Mouse (Mus musculus) testis, adult 2 months (tissue): ENCODE measurements at regions not wholly inside any gene's neighbourhood (a gene's known extent, or its start where the extent isn't known, plus 50 kb on each side); places are given as distances from the start of the nearest gene placed in this dataset.

Experiments used
- H3K27ac ChIP-seq: fragments of 200-500 bp; 2 replicates; pipeline ENCODE4 v1.5.1; 2012; ENCODE audit warnings: low read depth, low read length; ENCODE audit not compliant: control insufficient read depth, insufficient read depth
- H3K27me3 ChIP-seq: fragments of 200-500 bp; 2 replicates; pipeline ENCODE4 v1.6.1; 2012; ENCODE audit warnings: mild to moderate bottlenecking, low read length, moderate library complexity; ENCODE audit not compliant: control insufficient read depth, insufficient read depth
- H3K36me3 ChIP-seq: fragments of 200-500 bp; 2 replicates; pipeline ENCODE4 v1.6.1; 2012; ENCODE audit warnings: mild to moderate bottlenecking, low read length; ENCODE audit not compliant: control insufficient read depth, insufficient read depth
- H3K4me1 ChIP-seq: fragments of 200-500 bp; 2 replicates; pipeline ENCODE4 v1.6.1; 2012; ENCODE audit warnings: low read length; ENCODE audit not compliant: control insufficient read depth, insufficient read depth
- H3K4me3 ChIP-seq: fragments of 200-500 bp; 2 replicates; pipeline ENCODE4 v1.5.1; 2012; ENCODE audit warnings: low read depth, mild to moderate bottlenecking, low read length, moderate library complexity, mixed read lengths; ENCODE audit not compliant: control insufficient read depth
- CTCF ChIP-seq: fragments of 200-500 bp; IDR thresholded peaks from 2 replicates; pipeline ENCODE4 v1.5.1; 2012; ENCODE audit warnings: low read depth, mild to moderate bottlenecking, inconsistent platforms, low read length, moderate library complexity; ENCODE audit not compliant: control insufficient read depth, insufficient read depth, insufficient replicate concordance
- POLR2A ChIP-seq: fragments of 200-500 bp; IDR thresholded peaks from 2 replicates; pipeline ENCODE4 v1.6.1; 2012; ENCODE audit warnings: low read depth, mild to moderate bottlenecking, inconsistent platforms, low read length, moderate library complexity; ENCODE audit not compliant: control insufficient read depth

DNA sequence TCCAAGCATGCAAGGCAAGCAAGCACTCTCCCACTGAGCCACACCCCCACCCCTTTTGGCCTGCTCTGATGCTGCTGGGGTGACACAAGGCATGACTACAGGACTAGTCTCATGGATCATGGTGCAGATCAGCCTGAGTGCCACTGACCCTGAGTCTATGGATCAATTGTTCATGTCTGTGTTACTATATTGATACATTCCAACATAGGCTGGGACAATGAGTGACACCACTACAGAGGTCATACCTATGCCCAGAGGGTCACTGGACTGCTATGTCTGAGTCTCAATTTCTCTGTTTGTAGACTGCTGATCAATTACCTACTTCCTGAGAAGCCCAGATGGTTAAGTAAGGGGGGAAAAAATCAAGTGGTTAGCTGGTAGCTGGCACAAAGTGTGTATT, 116.5 kb upstream of the Prok2 start:
- no peaks in the 10 kb centered on the region for H3K27me3 ChIP-seq
- H3K4me1 ChIP-seq = no peaks in the 10 kb centered on the region
- TF ChIP-seq CTCF (no peak), POLR2A (no peak)

DNA sequence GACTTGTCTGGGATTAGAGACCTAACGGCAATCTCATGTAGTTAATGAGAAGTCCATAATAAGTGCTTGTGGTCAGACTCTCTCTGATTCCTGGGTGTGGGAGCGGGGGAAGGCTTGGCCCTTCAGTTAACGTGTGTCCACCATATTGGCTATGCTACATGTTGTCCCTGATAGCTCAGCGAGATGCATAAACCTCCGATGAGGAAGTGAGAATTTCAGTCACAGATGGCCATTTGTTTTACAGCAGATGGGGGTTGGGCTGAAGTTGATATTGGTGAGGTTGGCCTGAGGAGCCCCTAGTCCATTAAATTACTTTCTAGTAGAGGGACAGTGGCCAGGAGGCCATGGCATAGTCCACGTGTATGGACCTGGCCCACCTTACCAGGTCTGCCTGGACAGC, 114.6 kb upstream of the Prok2 start:
- Histone ChIP-seq H3K36me3 (no peaks in the 10 kb centered on the region), H3K4me3 (no peak overlapping the region), H3K27ac (no peak overlapping the region), H3K27me3 (no peaks in the 10 kb centered on the region), H3K4me1 (no peaks in the 10 kb centered on the region)
- no peak for TF ChIP-seq POLR2A
- TF ChIP-seq CTCF = no peak

More for the DNA sequence above, 116.5 kb upstream of the Prok2 start:
- Histone ChIP-seq H3K4me3 (no peak overlapping the region), H3K27ac (no peak overlapping the region), H3K36me3 (no peaks in the 10 kb centered on the region)

DNA sequence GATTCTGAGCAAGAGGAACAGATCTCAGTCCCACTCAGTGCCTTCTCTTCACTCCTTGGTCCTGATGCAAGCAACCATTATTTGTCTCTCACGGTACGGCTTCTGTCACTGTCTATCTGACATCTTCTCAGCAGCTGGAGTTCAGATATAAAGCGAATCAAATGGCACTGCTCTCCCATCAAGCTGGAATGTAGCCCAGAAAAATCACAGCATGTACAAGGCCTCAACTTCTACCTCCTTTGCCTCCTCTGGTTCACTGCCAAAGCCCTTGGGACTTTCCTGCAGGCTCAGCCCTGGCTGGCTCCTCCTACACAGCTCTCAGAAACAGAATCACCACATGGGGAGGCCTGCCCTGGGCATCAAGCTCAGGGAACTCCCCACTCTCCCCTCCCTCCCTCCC, 107.1 kb upstream of the Prok2 start:
- H3K4me3 ChIP-seq = no peak overlapping the region
- H3K36me3 ChIP-seq = no peaks in the 10 kb centered on the region
- TF ChIP-seq POLR2A (no peak), CTCF (no peak)
- no peaks in the 10 kb centered on the region for H3K4me1 ChIP-seq
- no peak overlapping the region for H3K27ac ChIP-seq
- no peaks in the 10 kb centered on the region for H3K27me3 ChIP-seq

DNA sequence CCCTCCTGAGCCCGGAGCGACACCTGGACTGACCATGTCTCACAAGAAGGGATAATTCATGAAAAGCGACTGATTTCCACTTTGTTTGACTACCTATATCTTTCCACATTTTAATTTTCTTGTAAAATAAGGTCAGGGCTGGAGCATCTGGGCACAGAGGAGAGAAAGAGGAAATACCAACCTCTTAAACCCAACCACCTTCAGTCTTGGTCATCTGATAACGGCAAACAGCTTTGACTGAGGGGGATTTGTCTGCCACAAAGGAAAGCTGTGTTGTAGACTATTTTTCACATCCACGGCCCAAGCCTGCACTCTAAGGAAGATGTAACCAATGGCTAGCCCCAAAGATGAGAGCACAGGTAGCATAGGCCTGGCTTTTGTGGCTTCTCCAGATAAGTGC, 101.4 kb upstream of the Prok2 start:
- Histone ChIP-seq H3K27me3 (no peaks in the 10 kb centered on the region), H3K4me3 (peak overlapping the region; percentile 75), H3K27ac (no peak overlapping the region), H3K36me3 (no peaks in the 10 kb centered on the region), H3K4me1 (no peaks in the 10 kb centered on the region)
- no peak for TF ChIP-seq POLR2A
- no peak for TF ChIP-seq CTCF

DNA sequence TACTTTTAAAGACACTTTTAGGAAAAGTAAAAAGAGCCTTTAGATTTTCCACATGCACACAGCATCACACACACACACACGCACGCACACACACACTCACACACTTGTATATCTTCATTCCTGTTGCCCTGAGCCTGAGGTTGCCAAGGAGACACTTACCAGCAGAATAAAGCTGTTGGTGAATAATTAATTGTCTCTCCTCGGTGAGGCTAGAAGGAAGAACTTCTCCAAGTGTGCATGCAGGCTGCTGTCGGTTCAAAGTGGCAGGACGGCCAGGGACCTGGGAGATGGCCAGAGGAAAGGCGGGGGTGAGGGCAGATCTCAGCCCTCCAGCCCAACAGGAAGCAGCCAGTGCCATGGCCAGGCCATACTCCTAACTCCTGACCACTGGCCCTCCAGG, 98.6 kb upstream of the Prok2 start:
- H3K27me3 ChIP-seq = no peaks in the 10 kb centered on the region
- no peak overlapping the region for H3K27ac ChIP-seq
- H3K4me1 ChIP-seq = no peaks in the 10 kb centered on the region
- no peaks in the 10 kb centered on the region for H3K36me3 ChIP-seq
- H3K4me3 ChIP-seq = no peak overlapping the region
- TF ChIP-seq POLR2A (no peak), CTCF (no peak)

DNA sequence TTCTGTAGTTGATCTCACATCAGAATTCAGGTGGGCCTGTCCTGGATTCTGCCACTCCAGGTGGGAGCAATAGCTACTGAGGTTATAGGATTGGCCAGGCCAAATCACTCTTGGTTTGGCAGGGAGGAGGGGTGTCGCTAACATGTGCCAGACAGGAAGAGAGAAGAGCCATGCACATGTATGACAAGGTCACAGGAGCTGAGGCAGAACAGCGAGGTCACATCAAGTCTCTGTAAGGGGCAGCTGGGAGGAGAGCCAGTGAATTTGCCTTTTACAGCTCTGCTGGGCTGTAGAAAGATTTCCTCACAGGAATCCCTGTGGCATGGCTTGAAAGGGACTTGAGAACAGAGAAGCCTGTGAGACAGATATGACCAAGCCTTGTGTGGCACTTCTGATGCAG, 96.3 kb upstream of the Prok2 start:
- Histone ChIP-seq H3K27ac (no peak overlapping the region), H3K4me1 (no peaks in the 10 kb centered on the region), H3K4me3 (no peak overlapping the region), H3K36me3 (no peaks in the 10 kb centered on the region), H3K27me3 (no peaks in the 10 kb centered on the region)
- TF ChIP-seq CTCF (no peak), POLR2A (no peak)

DNA sequence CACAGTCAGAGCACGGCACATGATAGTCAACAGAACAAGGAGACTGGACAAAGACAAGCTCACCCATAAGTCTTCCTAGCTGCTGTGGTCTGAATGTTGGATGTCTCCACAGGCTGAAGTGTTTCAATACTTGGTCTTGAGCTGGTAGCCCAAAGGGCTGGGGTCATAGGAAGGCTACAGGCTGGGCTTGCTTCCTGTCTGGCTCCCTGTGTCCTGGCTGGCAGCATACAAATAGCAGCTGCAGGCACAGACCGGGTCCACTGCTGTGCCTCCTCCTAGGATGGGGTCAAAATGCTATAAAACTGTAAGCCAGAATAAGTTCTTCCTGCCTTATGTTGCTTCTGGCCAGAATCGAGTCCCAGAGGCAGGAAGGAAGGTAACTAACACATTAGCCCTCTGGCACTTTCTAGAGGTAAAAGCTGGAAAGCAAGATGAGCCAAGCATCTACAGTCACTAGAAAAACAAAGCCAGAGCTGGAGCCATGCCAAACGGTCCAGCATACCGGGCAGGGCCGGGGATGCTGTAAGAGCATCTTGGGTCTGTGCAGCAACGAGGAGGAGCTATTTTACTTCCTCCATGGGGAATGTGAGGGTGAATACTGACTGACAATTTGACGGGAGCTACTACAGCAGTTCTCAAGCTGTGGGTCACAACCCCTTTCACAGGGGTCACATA, 93.2 kb upstream of the Prok2 start:
- Histone ChIP-seq H3K27ac (no peak overlapping the region), H3K4me1 (no peaks in the 10 kb centered on the region), H3K27me3 (no peaks in the 10 kb centered on the region), H3K4me3 (no peak overlapping the region), H3K36me3 (no peaks in the 10 kb centered on the region)
- TF ChIP-seq POLR2A = no peak
- no peak for TF ChIP-seq CTCF

DNA sequence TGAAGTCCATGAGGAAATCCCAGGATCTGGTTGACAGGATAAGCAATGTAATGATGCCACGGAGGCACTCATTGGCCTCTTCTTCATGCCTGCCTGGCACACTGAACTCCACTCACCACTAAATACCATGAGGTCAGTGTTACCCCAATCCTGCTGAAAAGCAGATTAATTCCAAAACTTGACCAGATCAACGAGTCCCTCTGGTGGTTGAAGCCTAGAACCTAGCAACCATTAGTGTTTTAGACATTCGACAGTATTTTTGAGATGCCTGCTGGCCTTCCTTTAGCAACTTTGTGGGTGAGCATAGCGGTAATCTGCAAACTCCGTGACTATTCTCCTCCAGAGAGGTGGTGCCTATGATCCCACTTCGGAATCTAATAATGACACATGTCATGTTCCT, 92.3 kb upstream of the Prok2 start:
- TF ChIP-seq POLR2A (no peak), CTCF (no peak)
- no peak overlapping the region for H3K27ac ChIP-seq
- no peak overlapping the region for H3K4me3 ChIP-seq
- no peaks in the 10 kb centered on the region for H3K36me3 ChIP-seq
- no peaks in the 10 kb centered on the region for H3K4me1 ChIP-seq
- no peaks in the 10 kb centered on the region for H3K27me3 ChIP-seq
